Mouse (Mus musculus) neural tube, embryonic 14.5 days (tissue): ENCODE results near the gene Pam. TPM values are rescaled to one million over a fixed set of nuclear protein-coding genes. Genes with fewer than 3 reads are reported as not detected.

ENCODE experiments used
- ATAC-seq: fragments of 200-750 bp; cut with Nextera tagmentation; 2 replicates; pipeline ENCODE4 v1.8.0; 2017; ENCODE audit warnings: low read depth, mild to moderate bottlenecking, moderate TSS enrichment, moderate library complexity
- H3K27ac ChIP-seq: fragments of 300-500 bp; sonication (generic); 2 replicates; pipeline ENCODE4 v1.5.1; 2014; ENCODE audit warnings: low read depth, mild to moderate bottlenecking, control low read depth, low read length, moderate library complexity, mixed read lengths
- H3K27me3 ChIP-seq: fragments of 300-500 bp; sonication (generic); 2 replicates; pipeline ENCODE4 v1.6.1; 2014; ENCODE audit warnings: low read length; ENCODE audit not compliant: control insufficient read depth, insufficient read depth
- H3K36me3 ChIP-seq: fragments of 300-500 bp; sonication (generic); 2 replicates; pipeline ENCODE4 v1.6.1; 2014; ENCODE audit warnings: low read length, mixed read lengths; ENCODE audit not compliant: control insufficient read depth, insufficient read depth
- H3K4me1 ChIP-seq: fragments of 300-500 bp; sonication (generic); 2 replicates; pipeline ENCODE4 v1.6.1; 2014; ENCODE audit warnings: low read length; ENCODE audit not compliant: control insufficient read depth, insufficient read depth
- H3K4me2 ChIP-seq: fragments of 300-500 bp; sonication (generic); 2 replicates; pipeline ENCODE4 v1.6.1; 2014; ENCODE audit warnings: mild to moderate bottlenecking, low read depth, low read length, control low read depth
- H3K4me3 ChIP-seq: fragments of 300-500 bp; sonication (generic); 2 replicates; pipeline ENCODE4 v1.5.1; 2014; ENCODE audit warnings: low read depth, low read length, control low read depth, mixed read lengths
- H3K9ac ChIP-seq: fragments of 300-500 bp; sonication (generic); replicated peaks from 2 replicates; pipeline ENCODE4 v1.6.1; 2014; ENCODE audit warnings: low read depth, mild to moderate bottlenecking, control low read depth, low read length, mixed read lengths
- H3K9me3 ChIP-seq: fragments of 300-500 bp; sonication (generic); 2 replicates; pipeline ENCODE4 v1.6.1; 2016; ENCODE audit warnings: low read length; ENCODE audit not compliant: control insufficient read depth
- WGBS: fragments of 180-500 bp; shearing (Covaris S2); extraction: QIAGEN DNeasy Blood & Tissue Kit; methylation state at CpG from one replicate; pipeline ENCODE4 v1.1.7; 2014; 5-methylcytosine and 5-hydroxymethylcytosine counted together
- polyA plus RNA-seq: library from polyadenylated mRNA; unstranded; fragments of >200 nt; fragmentation: Nextera tagmentation; extraction: Ambion mirVana; gene quantifications from 2 replicates; pipeline ENCODE4 v1.2.1, GENCODE M21; 2014

Pam gene
- polyA plus RNA-seq, 1 experiment from 2014 or later = 51.5 TPM

GRCm38 (mm10) chr1:98084596-98085274 lies 10.7 kb downstream of the Pam start:
- Histone ChIP-seq H3K4me2 (no peak overlapping the region), H3K4me3 (no peak overlapping the region), H3K36me3 (no peaks in the 10 kb centered on the region), H3K9ac (no peak overlapping the region), H3K4me1 (peaks cover 14% of the 10 kb centered on the region; the same call in 1 of the 2 replicates), H3K9me3 (no peaks in the 10 kb centered on the region), H3K27ac (no peak overlapping the region), H3K27me3 (no peaks in the 10 kb centered on the region)
- ATAC-seq = 0 out of 2 replicates have a peak, but pooled peaks have one; percentile 9
- WGBS = 59% methylated on average over 13 of the region's 13 CpGs

- H3K27me3 ChIP-seq = no peaks in the 10 kb centered on the region
- H3K4me1 ChIP-seq = peaks cover 14% of the 10 kb centered on the region; the same call in 1 of the 2 replicates
- H3K27ac ChIP-seq = no peak overlapping the region
- H3K36me3 ChIP-seq = no peaks in the 10 kb centered on the region
- no peaks in the 10 kb centered on the region for H3K9me3 ChIP-seq
- no peak for ATAC-seq
- no peak overlapping the region for H3K4me3 ChIP-seq
- 66% methylated on average over 3 of the region's 3 CpGs for WGBS
- H3K4me2 ChIP-seq = no peak overlapping the region
- no peak overlapping the region for H3K9ac ChIP-seq
Observed at GRCm38 (mm10) chr1:98083508-98083907, 11.9 kb downstream of the Pam start.

DNA sequence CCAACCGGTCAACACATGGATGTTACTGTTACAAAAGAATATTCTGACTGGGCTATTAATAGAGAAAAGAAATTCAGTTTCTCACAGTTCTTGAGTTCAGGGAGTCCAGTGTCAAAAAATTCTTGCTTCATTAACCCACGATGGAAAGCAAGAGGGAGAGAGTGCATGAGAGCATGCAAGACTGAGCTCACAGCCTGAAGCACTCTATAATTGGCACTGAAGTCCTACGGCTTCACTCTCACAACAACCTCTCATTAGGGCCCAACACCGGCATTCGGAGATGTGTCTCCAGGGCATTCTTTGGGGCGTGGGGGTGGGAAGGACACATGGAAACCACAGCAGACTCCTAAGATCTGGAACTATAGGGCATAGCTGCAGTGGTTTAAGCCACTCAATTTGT lies 12.5 kb downstream of the Pam start:
- WGBS = 60% methylated on average over 6 of the region's 6 CpGs
- ATAC-seq = no peak
- no peaks in the 10 kb centered on the region for H3K9me3 ChIP-seq
- H3K27ac ChIP-seq = no peak overlapping the region
- no peak overlapping the region for H3K9ac ChIP-seq
- no peak overlapping the region for H3K4me3 ChIP-seq
- no peak overlapping the region for H3K4me2 ChIP-seq
- H3K27me3 ChIP-seq = no peaks in the 10 kb centered on the region
- peaks cover 14% of the 10 kb centered on the region; the same call in 1 of the 2 replicates for H3K4me1 ChIP-seq
- no peaks in the 10 kb centered on the region for H3K36me3 ChIP-seq

DNA sequence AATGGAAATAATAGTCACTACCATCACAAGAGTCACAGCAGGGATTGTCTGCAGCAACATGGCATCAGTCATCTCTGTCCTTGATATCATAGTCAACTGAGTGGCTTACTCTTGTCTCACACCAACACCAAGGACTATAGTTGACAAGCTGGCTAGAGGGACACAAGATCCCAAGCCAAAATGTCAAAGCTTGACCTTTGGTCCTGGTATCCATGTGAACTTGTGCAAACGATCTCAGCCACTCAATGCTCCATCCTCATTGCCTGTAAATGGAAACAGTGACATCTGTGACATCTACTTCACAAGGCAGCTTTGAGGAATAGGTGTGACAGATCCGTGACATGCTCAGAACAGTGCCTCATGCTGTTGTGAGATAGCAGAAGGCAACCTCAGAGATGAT lies 15.0 kb downstream of the Pam start:
- H3K9ac ChIP-seq = no peak overlapping the region
- ATAC-seq = no peak
- H3K9me3 ChIP-seq = no peaks in the 10 kb centered on the region
- WGBS = 74% methylated on average over 2 of the region's 2 CpGs
- H3K36me3 ChIP-seq = no peaks in the 10 kb centered on the region
- H3K4me3 ChIP-seq = no peak overlapping the region
- no peak overlapping the region for H3K27ac ChIP-seq
- H3K4me1 ChIP-seq = peaks cover 4% of the 10 kb centered on the region; the same call in 1 of the 2 replicates
- H3K27me3 ChIP-seq = no peaks in the 10 kb centered on the region
- H3K4me2 ChIP-seq = no peak overlapping the region

GRCm38 (mm10) chr1:98079640-98080039 lies 15.8 kb downstream of the Pam start:
- Histone ChIP-seq H3K9me3 (no peaks in the 10 kb centered on the region), H3K36me3 (no peaks in the 10 kb centered on the region), H3K27me3 (no peaks in the 10 kb centered on the region), H3K4me1 (peaks cover 2% of the 10 kb centered on the region; the same call in 1 of the 2 replicates), H3K9ac (no peak overlapping the region), H3K4me2 (no peak overlapping the region), H3K27ac (no peak overlapping the region), H3K4me3 (no peak overlapping the region)
- 81% methylated on average over 7 of the region's 7 CpGs for WGBS
- ATAC-seq = no peak

DNA sequence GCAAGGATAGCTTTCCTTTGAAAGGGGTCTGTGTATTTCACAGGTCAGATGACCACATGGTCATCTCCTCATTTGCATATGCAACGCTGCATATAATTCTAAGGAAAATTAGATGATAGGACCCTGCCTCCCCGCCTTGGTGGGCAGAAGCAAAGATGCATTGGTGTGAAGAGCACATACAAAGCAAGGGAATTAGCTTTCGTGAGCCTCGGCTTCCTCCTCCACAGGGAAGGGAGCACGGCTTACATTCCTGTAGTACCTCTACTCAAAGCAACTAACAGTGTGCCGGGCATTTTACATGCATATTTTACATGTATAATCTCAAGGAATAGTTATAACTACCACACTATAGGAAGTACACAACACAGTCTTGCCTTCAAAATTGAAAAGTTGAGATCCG lies 16.7 kb downstream of the Pam start:
- Histone ChIP-seq H3K36me3 (no peaks in the 10 kb centered on the region), H3K4me3 (no peak overlapping the region), H3K27ac (no peak overlapping the region), H3K4me2 (no peak overlapping the region), H3K4me1 (no peaks in the 10 kb centered on the region), H3K9me3 (no peaks in the 10 kb centered on the region), H3K27me3 (no peaks in the 10 kb centered on the region), H3K9ac (no peak overlapping the region)
- 90% methylated on average over 7 of the region's 7 CpGs for WGBS
- no peak for ATAC-seq

DNA sequence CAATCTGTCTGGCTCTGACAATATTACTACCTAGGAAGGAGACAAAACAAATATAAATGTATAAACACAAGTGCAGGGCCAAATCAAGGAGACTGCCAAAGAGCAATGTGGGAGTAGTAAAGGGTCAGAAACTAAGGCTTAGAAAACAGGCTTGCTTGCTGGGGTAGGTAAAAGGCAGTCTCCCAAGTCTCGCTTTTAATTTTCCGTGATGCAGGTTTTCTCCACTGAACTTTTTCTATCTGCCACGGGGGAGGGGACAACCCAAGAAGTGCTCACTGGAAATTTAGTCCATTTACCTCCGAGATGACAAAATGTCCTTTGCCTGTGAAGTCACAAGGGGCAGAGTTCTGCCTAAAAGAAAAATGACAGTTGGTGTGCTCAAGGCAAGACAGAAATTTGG lies 21.6 kb downstream of the Pam start:
- no peaks in the 10 kb centered on the region for H3K4me1 ChIP-seq
- no peaks in the 10 kb centered on the region for H3K36me3 ChIP-seq
- no peaks in the 10 kb centered on the region for H3K27me3 ChIP-seq
- no peak overlapping the region for H3K4me3 ChIP-seq
- no peaks in the 10 kb centered on the region for H3K9me3 ChIP-seq
- no peak for ATAC-seq
- no peak overlapping the region for H3K27ac ChIP-seq
- H3K4me2 ChIP-seq = no peak overlapping the region
- 59% methylated on average over 4 of the region's 4 CpGs for WGBS
- H3K9ac ChIP-seq = no peak overlapping the region

DNA sequence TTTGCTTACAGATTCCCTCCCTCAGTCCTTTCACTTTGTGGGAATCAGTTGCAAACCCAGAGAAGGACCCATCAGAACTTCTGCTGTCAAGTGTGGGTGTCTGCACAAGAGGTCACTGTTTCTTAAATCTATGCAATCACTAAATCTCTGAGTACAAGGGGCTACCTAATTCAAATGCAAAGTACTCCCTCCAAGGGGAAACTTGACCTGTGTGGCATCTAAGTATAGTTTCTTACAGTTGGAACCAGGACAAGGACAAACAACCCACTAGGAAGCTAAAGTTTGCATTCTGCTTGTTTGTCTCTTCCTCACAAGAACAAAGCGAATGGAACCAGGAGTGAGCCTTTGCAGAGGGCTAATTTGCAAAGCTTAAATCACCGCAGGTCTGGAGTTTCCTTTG lies 22.3 kb downstream of the Pam start:
- Histone ChIP-seq H3K4me2 (no peak overlapping the region), H3K9me3 (no peaks in the 10 kb centered on the region), H3K27me3 (no peaks in the 10 kb centered on the region), H3K4me3 (no peak overlapping the region), H3K9ac (no peak overlapping the region), H3K4me1 (no peaks in the 10 kb centered on the region), H3K27ac (no peak overlapping the region), H3K36me3 (no peaks in the 10 kb centered on the region)
- ATAC-seq = no peak
- WGBS = 18% methylated on average over 2 of the region's 2 CpGs

GRCm38 (mm10) chr1:98072045-98072444 lies 23.4 kb downstream of the Pam start:
- ATAC-seq = no peak
- Histone ChIP-seq H3K9ac (no peak overlapping the region), H3K36me3 (no peaks in the 10 kb centered on the region), H3K4me1 (no peaks in the 10 kb centered on the region), H3K27ac (no peak overlapping the region), H3K9me3 (no peaks in the 10 kb centered on the region), H3K4me3 (no peak overlapping the region), H3K4me2 (no peak overlapping the region), H3K27me3 (no peaks in the 10 kb centered on the region)
- 62% methylated on average over 6 of the region's 6 CpGs for WGBS
